Mouse (Mus musculus) neural tube, postnatal 0 days (tissue): ENCODE measurements around the gene Gm14408. TPM values are rescaled to one million over a fixed set of nuclear protein-coding genes. Genes with fewer than 3 reads are reported as not detected.

Experiments used
- polyA plus RNA-seq: library from polyadenylated mRNA; unstranded; fragments of >200 nt; fragmentation: Nextera tagmentation; extraction: Ambion mirVana; gene quantifications from 2 replicates; pipeline ENCODE4 v1.2.1, GENCODE M21; 2015

Gene Gm14408
- not detected in 2 replicates for polyA plus RNA-seq

GRCm38 (mm10) chr2:176830840-176831239 lies at the start of gene Gm14408:
Gene Gm14408 (plus strand): TSS chr2:176831140.

GRCm38 (mm10) chr2:176798312-176798711 lies 32.6 kb upstream of the Gm14408 start, which contains the start of gene Gm14295:
Gene Gm14295 (plus strand): TSS chr2:176798612.

Other genes starting within 250 kb of the Gm14408 start
- 21.5 and 36.0 TPM in 2 replicates for gene Gm14308, start 194.8 kb upstream of the Gm14408 start, polyA plus RNA-seq
- gene Zfp973, start 160.6 kb upstream of the Gm14408 start, polyA plus RNA-seq: 10.2 and 11.9 TPM in 2 replicates
- gene Gm14305, start 122.8 kb upstream of the Gm14408 start, polyA plus RNA-seq: 56.0 and 56.1 TPM in 2 replicates
- gene Gm14295, start 32.5 kb upstream of the Gm14408 start, polyA plus RNA-seq: 21.6 and 22.3 TPM in 2 replicates
- 9.9 and 10.1 TPM in 2 replicates for gene Gm14296, start 96.7 kb downstream of the Gm14408 start, polyA plus RNA-seq
- gene Gm14419, start 169.8 kb downstream of the Gm14408 start, polyA plus RNA-seq: 12.9 and 13.3 TPM in 2 replicates
- not detected in 2 replicates for gene Gm14401, start 243.2 kb downstream of the Gm14408 start, polyA plus RNA-seq